Mouse (Mus musculus) heart, adult 2 months (tissue): ENCODE results near the gene Bmp3.

ENCODE experiments used
- CTCF ChIP-seq: fragments of 200-600 bp; IDR thresholded peaks from 2 replicates; pipeline ENCODE4 v1.8.1; 2022; ENCODE audit warnings: antibody characterized with exemption, mild to moderate bottlenecking, moderate library complexity
- EP300 ChIP-seq: fragments of 200-500 bp; IDR thresholded peaks from 2 replicates; pipeline ENCODE4 v1.6.1; 2011; ENCODE audit warnings: low read depth, low read length, control low read depth; ENCODE audit not compliant: insufficient read depth

DNA sequence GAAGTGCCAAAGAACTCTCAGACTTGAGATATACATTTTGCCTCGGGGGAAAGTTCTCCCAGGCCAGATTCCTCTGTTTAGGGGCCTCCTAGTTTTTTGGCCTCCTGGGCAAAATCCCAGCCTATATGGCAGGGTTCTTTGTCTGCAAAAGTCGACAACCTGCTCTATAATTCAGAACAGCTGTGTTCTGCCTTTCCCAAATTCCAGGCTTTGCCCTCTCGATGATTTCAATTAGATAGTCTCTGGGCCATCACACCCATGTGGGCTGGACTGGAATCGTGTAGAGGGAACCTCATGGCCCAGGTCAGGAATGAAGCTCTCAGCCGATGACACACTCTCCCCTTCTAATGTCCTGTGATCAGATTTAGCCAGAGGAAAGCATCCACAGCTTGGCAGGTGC lies 21.8 kb downstream of the Bmp3 start:
- TF ChIP-seq CTCF, result no peak
- no peak for TF ChIP-seq EP300
